Mouse (Mus musculus) kidney, adult 2 months (tissue): ENCODE results near the gene Ror1.

ENCODE experiments used
- CTCF ChIP-seq: fragments of 200-500 bp; conservative IDR thresholded peaks from 2 replicates; pipeline ENCODE4 v1.5.1; 2011; ENCODE audit warnings: low read depth, mild to moderate bottlenecking, control low read depth, low read length, moderate library complexity, mixed read lengths; ENCODE audit not compliant: insufficient read depth, insufficient read length
- POLR2A ChIP-seq: fragments of 200-500 bp; IDR thresholded peaks from one replicate; pipeline ENCODE4 v1.6.1; 2011; ENCODE audit warnings: low read depth, low read length, control low read depth

GRCm38 (mm10) chr4:100131488-100131887, 35.9 kb downstream of the Ror1 start:
- TF ChIP-seq POLR2A (no peak), CTCF (no peak)
